Mouse (Mus musculus) effector memory CD4-positive, alpha-beta T cell, adult 5 months (primary cell): ENCODE measurements around the gene Cab39. TPM values are rescaled to one million over a fixed set of nuclear protein-coding genes. Genes with fewer than 3 reads are reported as not detected.

Experiments used
- polyA plus RNA-seq: library from polyadenylated mRNA; unstranded; fragments of 100-300 nt; shearing (Covaris generic); gene quantifications from one replicate; pipeline ENCODE4 v1.2.1, GENCODE M21; 2017

The Cab39 gene
- polyA plus RNA-seq = 165 TPM

GRCm38 (mm10) chr1:85793208-85794105 lies at the start of gene Cab39:
Gene Cab39 (plus strand): TSS chr1:85793441.

GRCm38 (mm10) chr1:85778436-85778835 lies 14.8 kb upstream of the Cab39 start, which contains the start of gene A630001G21Rik:
Gene A630001G21Rik (minus strand): TSS chr1:85778643.

GRCm38 (mm10) chr1:85894231-85894747 lies 101.0 kb downstream of the Cab39 start, which contains the start of gene Itm2c:
Gene Itm2c (plus strand): TSS chr1:85894281.

Other genes with a start within 250 kb of the Cab39 start
- not detected for gene G530012D18Rik, start 217.8 kb upstream of the Cab39 start, polyA plus RNA-seq
- 164 TPM for gene Sp110, start 194.6 kb upstream of the Cab39 start, polyA plus RNA-seq
- 32.6 TPM for gene Sp140, start 193.1 kb upstream of the Cab39 start, polyA plus RNA-seq
- 501 TPM for gene Sp100, start 143.5 kb upstream of the Cab39 start, polyA plus RNA-seq
- 25.6 TPM for gene A630001G21Rik, start 14.8 kb upstream of the Cab39 start, polyA plus RNA-seq
- gene Itm2c, start 100.8 kb downstream of the Cab39 start, polyA plus RNA-seq = 226 TPM
- 0.61 TPM for gene 4933407L21Rik, start 135.0 kb downstream of the Cab39 start, polyA plus RNA-seq
- 8.4 TPM for gene Gpr55, start 167.6 kb downstream of the Cab39 start, polyA plus RNA-seq
- gene Spata3, start 223.4 kb downstream of the Cab39 start, polyA plus RNA-seq = not detected